Mouse (Mus musculus) megakaryocyte progenitor cell, adult 5-6 weeks (primary cell): ENCODE measurements around the gene Lhx9. TPM values are rescaled to one million over a fixed set of nuclear protein-coding genes. Genes with fewer than 3 reads are reported as not detected.

Experiments
- ATAC-seq: replicated peaks from 2 replicates; pipeline ENCODE4 v1.8.0; 2016; ENCODE audit warnings: mild to moderate bottlenecking, moderate TSS enrichment, inconsistent platforms; ENCODE audit not compliant: poor library complexity
- total RNA-seq, 2 experiments: library from RNA; stranded (forward) in 1 of 2; stranded (reverse) in 1 of 2; fragments of 157-497, 149-512 nt in 1 of 2; fragments of 200-1000 nt in 1 of 2; gene quantifications; 2 replicates each; pipeline versions ENCODE4 v1.2.3 to v1.2.4; 2015 to 2017

Gene Lhx9
- total RNA-seq, 2 experiments from 2014 or later, result not detected

DNA sequence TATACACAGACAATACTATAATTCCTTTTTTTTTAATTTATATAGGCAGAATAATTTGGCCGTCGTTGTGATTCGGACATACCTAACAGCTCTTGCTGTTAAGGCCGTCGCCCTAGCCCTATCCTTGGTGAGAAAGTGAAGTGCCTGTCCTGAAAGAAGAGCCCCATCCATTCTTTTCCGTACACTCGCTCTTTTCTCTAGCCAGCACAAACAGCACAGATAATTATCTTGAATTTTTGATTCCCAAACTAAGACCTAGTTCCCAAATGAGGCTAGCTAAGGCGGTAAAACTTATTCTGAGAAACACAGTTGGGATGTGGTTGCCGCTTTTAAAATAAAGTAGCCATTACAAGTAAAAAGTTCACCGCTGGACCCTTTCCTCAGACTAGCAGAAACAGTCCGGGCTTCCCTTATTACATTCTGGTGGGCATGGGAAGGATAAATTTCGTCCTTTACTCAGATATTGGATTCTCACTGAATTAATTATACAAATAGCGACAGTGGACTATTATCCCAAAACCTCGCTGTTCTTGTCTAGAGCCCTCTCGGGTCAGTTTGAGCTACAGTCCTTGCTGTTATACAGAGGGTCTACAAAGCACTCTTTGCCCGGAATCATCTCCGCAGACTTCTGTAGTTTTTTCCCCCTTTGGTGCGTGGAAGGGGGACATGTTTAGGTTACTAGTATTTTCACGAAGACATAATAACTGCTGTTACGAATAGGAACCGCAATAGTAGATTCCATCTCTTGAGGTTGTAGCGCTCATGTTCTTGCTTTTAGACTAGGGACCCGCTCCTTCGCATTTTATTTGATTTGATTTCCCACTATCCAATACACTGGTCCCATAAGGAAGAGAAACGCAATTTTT is 7.7 kb downstream of the Lhx9 start:
- no peak for ATAC-seq

GRCm38 (mm10) chr1:138839809-138840430 is 8.5 kb downstream of the Lhx9 start:
- ATAC-seq, result no peak

GRCm38 (mm10) chr1:138839291-138839690 is 9.1 kb downstream of the Lhx9 start:
- ATAC-seq, result no peak

DNA sequence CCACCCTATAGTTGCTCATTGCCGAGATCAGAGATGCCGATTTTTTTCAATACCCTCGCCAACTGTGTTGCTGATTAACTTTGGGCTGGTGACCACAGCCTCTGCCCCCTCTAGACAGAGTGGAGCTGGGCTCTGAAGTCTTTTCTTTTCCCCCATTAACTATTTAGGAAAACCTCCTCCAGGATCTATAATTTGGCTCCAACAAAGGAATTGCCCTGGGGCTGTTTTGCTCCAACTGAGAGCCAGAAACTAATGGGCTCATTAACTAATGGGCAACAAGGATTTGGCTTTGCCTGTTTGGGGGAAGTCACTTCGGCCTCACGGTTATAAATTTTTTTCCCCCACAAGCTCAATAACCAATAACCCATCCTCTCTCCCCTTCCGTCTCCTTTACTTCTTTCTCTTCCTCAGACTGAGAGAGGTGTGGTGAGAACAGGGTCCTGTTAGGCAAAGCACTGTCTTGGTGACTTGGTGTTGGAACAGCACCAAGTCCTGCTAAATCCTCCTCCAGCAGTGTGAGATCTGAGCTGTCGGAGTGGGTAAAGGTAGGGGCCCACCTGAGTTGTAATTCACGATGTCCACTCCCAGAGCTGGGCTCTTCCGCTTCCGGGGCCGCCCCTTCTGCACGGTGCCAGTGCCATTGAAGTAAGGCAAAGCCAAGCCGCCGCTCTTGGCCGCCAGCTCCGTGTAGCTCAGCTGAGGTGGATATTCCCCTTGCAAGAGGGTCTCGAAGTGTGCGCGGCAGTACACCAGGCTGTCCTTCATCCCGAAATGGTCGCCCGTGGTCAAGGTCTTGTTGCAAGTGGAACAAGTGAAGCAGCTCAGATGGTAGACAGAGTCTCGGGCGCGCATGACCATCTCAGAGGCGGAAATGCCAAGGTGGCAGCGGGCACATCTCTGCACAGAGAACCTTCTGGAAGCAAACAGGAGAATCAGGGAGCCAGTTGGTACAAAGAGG is 10.3 kb downstream of the Lhx9 start:
- no peak for ATAC-seq

- peak; percentile 52 for ATAC-seq
Measured at GRCm38 (mm10) chr1:138835355-138835900, 12.9 kb downstream of the Lhx9 start.

DNA sequence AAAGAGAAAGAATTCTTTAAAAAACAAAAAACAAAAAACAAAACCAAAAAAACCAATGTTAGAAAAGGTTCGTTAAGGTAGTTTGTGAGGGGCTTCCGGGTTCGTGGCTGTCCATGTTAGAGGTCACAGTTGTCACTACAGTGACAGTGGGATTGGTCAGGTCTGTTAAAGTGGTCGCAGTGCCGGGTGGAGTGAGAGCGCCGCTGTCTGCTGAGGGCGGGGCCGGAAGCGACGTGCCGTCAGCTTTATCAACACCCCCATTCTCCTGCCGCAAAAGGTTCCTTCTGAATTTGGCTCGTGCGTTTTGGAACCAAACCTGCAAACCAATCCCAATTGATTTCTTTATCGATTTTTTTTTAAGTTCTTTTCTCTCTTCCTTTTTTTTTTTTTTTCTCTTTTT is 17.1 kb downstream of the Lhx9 start:
- ATAC-seq, result peak; percentile 96

DNA sequence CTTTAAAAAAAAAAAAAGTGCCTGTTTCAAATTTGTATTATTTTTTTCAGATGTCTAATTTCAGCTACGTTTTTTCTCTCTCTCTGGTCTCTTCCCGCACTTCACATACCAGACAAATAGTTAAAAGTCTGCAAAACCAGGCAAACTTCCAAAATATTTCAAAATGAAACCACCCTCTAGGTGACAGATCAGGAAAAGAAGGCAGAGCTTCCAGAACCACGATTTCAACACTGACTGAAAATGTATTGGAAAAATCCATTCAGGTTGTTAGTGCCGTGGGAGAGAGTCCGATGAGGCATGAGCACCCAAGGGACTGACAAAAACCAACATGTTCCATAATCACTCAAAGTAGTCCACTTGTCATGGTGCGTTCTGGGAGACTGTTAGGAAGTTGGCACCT is 21.5 kb downstream of the Lhx9 start:
- ATAC-seq, result no peak

DNA sequence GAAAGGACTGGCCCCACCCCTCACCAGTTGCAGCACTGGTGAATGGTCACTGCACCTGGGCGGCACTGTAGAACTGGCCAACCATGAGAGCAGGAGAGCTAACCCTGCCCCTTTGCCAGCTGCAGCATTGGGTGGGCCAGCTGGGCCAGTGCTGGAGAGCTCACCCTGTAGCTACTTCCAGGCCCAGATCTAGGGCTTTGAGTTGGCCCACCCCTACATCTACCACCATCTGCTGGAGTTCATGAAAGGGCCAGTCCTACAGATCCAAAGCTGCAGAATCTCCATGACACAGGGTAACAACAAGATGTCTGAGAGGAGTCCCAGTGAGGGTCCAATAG is 25.4 kb downstream of the Lhx9 start:
- ATAC-seq, result peak; percentile 54

- ATAC-seq, result peak; percentile 88
Measured at GRCm38 (mm10) chr1:138822255-138822984, 26.0 kb downstream of the Lhx9 start.

GRCm38 (mm10) chr1:138801732-138802131 is 46.6 kb downstream of the Lhx9 start:
- ATAC-seq, result no peak

DNA sequence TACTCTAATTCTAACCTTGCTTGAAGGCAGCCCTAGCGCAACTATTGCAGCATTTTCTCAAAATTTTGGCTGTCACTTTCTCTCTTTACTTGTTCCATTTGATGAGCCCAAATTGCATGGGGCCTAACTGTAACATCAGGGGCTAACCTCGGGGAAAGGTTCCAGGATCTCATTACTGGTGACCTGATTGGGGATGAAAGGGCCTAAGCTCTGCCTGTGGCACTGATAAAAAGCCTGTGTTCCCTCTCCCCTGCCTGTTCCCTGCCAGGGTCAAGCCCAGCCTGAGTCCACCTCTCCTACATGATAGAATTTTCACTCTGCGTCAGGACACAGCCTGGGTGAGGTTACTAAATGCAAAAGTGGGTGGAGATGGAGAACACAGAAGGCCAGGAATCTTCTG is 47.1 kb downstream of the Lhx9 start:
- ATAC-seq, result no peak

- no peak for ATAC-seq
Measured at GRCm38 (mm10) chr1:138799692-138800314, 48.6 kb downstream of the Lhx9 start.

DNA sequence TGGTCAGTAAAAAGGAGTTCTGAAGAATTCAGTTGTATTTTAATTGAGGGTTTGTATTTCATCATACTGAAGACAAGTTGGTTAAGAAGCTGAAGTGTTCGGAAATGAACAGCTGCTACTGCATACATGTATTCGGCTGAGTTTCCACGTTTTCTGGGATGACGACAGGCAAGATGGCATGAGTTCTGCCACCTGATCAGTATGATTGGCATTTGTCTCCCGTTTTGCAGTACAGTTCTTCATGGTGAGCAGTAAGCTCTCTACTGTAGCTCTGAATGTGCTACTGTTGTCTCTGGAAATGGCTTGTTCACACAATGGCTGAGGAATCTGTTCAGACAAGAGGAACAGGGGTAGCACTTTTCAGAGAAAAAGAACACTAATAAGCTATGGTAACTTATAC is 50.3 kb downstream of the Lhx9 start:
- no peak for ATAC-seq

GRCm38 (mm10) chr1:138785856-138786255 is 62.5 kb downstream of the Lhx9 start:
- peak; percentile 66 for ATAC-seq

GRCm38 (mm10) chr1:138784019-138784418 is 64.4 kb downstream of the Lhx9 start:
- no peak for ATAC-seq

Other genes with a start within 250 kb of the Lhx9 start
- gene Nek7, start 228.4 kb downstream of the Lhx9 start, total RNA-seq (2015), result 30.2 and 34.6 TPM in 2 replicates
- 25.8 and 26.6 TPM in 2 replicates for gene Nek7, start 228.4 kb downstream of the Lhx9 start, total RNA-seq (2017)
- gene 2310009B15Rik, start 8.3 kb upstream of the Lhx9 start, total RNA-seq (2015), result 21.2 and 25.5 TPM in 2 replicates
- gene 2310009B15Rik, start 8.3 kb upstream of the Lhx9 start, total RNA-seq (2017), result 17.0 and 18.9 TPM in 2 replicates
- 21.3 and 35.7 TPM in 2 replicates for gene Dennd1b, start 114.9 kb upstream of the Lhx9 start, total RNA-seq (2015)
- 21.5 and 22.6 TPM in 2 replicates for gene Dennd1b, start 114.9 kb upstream of the Lhx9 start, total RNA-seq (2017)